Mouse (Mus musculus): ENCODE measurements around the gene Otp.

GRCm38 (mm10) chr13:94827847-94828246 is 47.6 kb upstream of the Otp start:
- no peak for TF ChIP-seq CTCF (IDR thresholded peaks at IDR 0.05; ENCODE audit: extremely low read depth, insufficient read depth, low read length)
- TF ChIP-seq POLR2A (IDR thresholded peaks at IDR 0.05; ENCODE audit: extremely low read depth, insufficient read depth, low read length) = no peak
